Mouse (Mus musculus) thymus, adult 2 months (tissue): ENCODE measurements around the gene Gm5431.

Experiments
- CTCF ChIP-seq: fragments of 200-500 bp; IDR thresholded peaks from 2 replicates; pipeline ENCODE4 v1.5.1; 2012; ENCODE audit warnings: mild to moderate bottlenecking, control low read depth, low read length, moderate library complexity, borderline replicate concordance; ENCODE audit not compliant: control insufficient read depth, poor library complexity, insufficient read depth; ENCODE audit errors: extremely low read depth
- POLR2A ChIP-seq: fragments of 200-500 bp; IDR thresholded peaks from 2 replicates; pipeline ENCODE4 v1.6.1; 2012; ENCODE audit warnings: mild to moderate bottlenecking, low read length, control low read depth, moderate library complexity; ENCODE audit not compliant: control insufficient read depth, poor library complexity, insufficient read depth; ENCODE audit errors: extremely low read depth

DNA sequence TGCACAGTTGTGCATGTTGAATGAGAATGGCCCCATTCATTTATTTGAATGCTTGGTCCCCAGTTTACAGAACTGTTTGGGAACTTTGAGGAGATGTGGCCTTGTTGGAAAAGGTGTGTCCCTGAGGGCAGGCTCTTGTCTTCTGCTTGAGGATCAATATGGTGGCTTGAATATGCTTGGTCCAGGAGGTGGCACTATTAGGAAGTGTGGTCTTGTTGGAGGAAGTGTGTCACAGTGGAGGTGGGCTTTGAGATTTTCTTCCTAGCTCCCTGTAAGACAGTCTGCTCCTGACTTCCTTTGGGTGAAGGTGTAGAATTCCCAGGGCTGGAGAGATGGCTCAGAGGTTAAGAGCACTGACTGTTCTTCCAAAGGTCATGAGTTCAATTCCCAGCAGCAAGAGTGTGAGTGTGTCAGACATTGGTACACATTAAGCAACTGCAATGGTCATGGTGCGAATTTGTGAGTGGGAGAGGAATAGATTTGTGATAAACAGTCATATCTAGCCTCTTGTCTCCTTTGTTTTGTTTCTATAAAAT is 39.2 kb downstream of the Gm5431 start:
- TF ChIP-seq CTCF (no peak), POLR2A (no peak)
